Mouse (Mus musculus): ENCODE results near the gene Dock2. TPM values are rescaled to one million over a fixed set of nuclear protein-coding genes. Genes with fewer than 3 reads are reported as not detected.
A peak's percentile ranks its signal among the peaks of the same experiment; 100 is the strongest.
"Not testable (repeated sequence)": the region's sequence is repeated elsewhere in the genome, so short reads cannot be mapped to it uniquely, and the experiment has no call there.

Dock2 gene
- 2.1 and 2.5 TPM in 2 replicates for polyA plus RNA-seq (2015; fragmentation: Nextera tagmentation; extraction: Ambion mirVana)

DNA sequence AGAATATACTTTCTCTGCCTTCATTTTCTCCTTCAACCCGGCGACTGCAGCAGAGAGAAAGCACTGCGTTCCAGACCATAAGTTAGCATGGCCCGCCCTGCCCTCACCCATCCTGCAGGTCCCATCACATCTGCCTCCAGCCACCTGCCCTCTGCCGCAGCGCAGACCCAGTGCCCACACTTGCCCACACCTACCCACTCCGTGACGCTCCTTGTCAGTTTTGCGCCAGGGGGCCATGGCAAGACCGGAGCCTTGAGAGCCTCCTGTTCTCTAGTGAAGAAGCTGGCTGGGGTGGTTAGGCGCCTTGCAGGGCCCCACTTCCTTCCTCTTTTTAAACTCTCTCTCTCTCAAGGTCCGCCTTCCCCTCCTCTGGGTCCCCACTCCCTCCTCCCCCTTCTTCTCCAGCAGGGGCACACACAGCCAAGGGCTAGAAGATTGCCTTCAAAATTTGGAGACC lies at the start of gene Dock2:
Dock2 (minus strand) TSS at position 306 of the 457 bp plus-strand sequence.
- no peak within 1 kb of the TSS for H3K4me2 ChIP-seq (replicated peaks)
- H3K36me3 ChIP-seq = no peaks in the 10 kb centered on the region
- ATAC-seq (ENCODE audit: insufficient number of reproducible peaks, low FRiP score, low TSS enrichment, low read depth) = no peak
- no peaks in the 10 kb centered on the region for H3K4me1 ChIP-seq
- no peak within 1 kb of the TSS for H3K27ac ChIP-seq (replicated peaks)
- H3K9me3 ChIP-seq (replicated peaks) = no peaks in the 10 kb centered on the region
- H3K27me3 ChIP-seq = no peaks in the 10 kb centered on the region
- H3K4me3 ChIP-seq (replicated peaks) = no peak within 1 kb of the TSS
- H3K9ac ChIP-seq = no peak within 1 kb of the TSS
- 80% methylated on average over 12 of the region's 12 CpGs for WGBS

DNA sequence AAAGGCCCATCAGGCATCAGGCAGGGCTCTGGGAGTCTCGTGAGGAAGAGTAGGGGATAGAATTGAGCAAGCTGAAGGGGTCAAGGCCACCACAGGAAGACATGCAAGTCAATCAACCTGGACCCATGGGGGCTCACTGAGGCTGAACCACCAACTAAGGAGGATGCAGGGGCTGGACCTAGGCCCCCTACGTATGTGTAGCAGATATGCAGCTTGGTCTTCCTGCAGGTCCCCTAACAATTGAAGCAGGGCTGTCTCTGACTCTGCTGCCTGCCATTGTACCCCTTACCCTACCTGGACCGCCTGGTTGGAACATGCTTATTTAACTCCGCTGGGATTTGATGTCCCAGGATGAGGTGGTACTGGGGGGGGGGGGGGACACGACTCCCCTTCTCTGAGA lies 49.0 kb upstream of the Dock2 start:
- 9% methylated on average over 4 of the region's 5 CpGs for WGBS
- Histone ChIP-seq H3K4me1 (peaks cover 6% of the 10 kb centered on the region), H3K9me3 (replicated peaks) (no peaks in the 10 kb centered on the region), H3K27me3 (no peaks in the 10 kb centered on the region), H3K4me2 (replicated peaks) (peak overlapping the region; percentile 81), H3K36me3 (peaks cover 16% of the 10 kb centered on the region), H3K9ac (peak overlapping the region; percentile 60), H3K27ac (replicated peaks) (no peak overlapping the region), H3K4me3 (replicated peaks) (peak overlapping the region; percentile 74)
- ATAC-seq (ENCODE audit: insufficient number of reproducible peaks, low FRiP score, low TSS enrichment, low read depth) = no peak

GRCm38 (mm10) chr11:34827803-34828202 lies 44.1 kb upstream of the Dock2 start:
- H3K4me1 ChIP-seq = peaks cover 6% of the 10 kb centered on the region
- H3K9ac ChIP-seq = no peak overlapping the region
- peaks cover 23% of the 10 kb centered on the region for H3K36me3 ChIP-seq
- no peak overlapping the region for H3K4me3 ChIP-seq (replicated peaks)
- WGBS = 92% methylated on average over 3 of the region's 3 CpGs
- H3K27me3 ChIP-seq = no peaks in the 10 kb centered on the region
- H3K27ac ChIP-seq (replicated peaks) = no peak overlapping the region
- H3K4me2 ChIP-seq (replicated peaks) = no peak overlapping the region
- H3K9me3 ChIP-seq (replicated peaks) = no peaks in the 10 kb centered on the region
- no peak for ATAC-seq (ENCODE audit: insufficient number of reproducible peaks, low FRiP score, low TSS enrichment, low read depth)

DNA sequence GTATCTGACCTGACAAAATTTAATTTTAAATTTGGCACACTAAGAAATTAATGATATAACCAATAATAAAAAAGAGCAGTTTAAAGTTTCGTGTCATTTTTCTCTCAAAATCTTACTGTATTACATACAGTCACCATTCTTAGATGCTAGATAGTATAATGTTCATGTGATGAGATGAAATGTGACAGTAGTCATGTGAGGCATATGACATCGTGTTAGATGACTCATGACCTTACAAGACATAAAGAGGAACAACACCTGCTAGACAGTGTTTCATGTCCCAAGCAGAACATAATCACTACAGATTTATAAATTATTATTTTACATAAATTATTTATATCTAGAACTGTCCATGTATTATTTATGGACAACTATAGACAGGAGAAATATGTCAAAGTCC lies 43.2 kb upstream of the Dock2 start:
- Histone ChIP-seq H3K4me3 (replicated peaks) (no peak overlapping the region), H3K27me3 (no peaks in the 10 kb centered on the region), H3K4me2 (replicated peaks) (no peak overlapping the region), H3K4me1 (no peaks in the 10 kb centered on the region), H3K9me3 (replicated peaks) (no peaks in the 10 kb centered on the region), H3K9ac (no peak overlapping the region), H3K36me3 (peaks cover 29% of the 10 kb centered on the region), H3K27ac (replicated peaks) (no peak overlapping the region)
- no peak for ATAC-seq (ENCODE audit: insufficient number of reproducible peaks, low FRiP score, low TSS enrichment, low read depth)
- WGBS = 89% methylated on average over 2 of the region's 2 CpGs

DNA sequence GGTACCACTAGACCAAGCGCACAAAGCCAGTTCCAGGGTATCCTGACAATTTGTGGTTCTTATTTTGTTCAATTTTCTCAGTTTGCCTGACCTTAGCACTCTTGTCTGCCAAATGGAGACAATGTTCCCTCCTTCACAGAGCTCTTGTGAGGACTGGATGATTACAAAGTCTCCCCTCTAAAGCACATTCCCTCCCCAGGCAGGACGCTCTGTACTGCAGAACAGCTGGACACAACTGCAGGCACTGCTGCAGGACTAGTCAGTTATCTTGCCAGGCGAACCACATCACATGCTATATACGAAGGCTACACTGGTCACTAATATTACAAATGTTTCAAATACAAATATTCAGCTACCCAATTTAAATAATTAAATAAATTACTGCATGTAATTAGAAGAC lies 41.1 kb upstream of the Dock2 start:
- H3K27ac ChIP-seq (replicated peaks) = no peak overlapping the region
- ATAC-seq (ENCODE audit: insufficient number of reproducible peaks, low FRiP score, low TSS enrichment, low read depth) = no peak
- H3K4me3 ChIP-seq (replicated peaks) = no peak overlapping the region
- H3K27me3 ChIP-seq = no peaks in the 10 kb centered on the region
- WGBS = 91% methylated on average over 4 of the region's 4 CpGs
- H3K9me3 ChIP-seq (replicated peaks) = no peaks in the 10 kb centered on the region
- H3K4me1 ChIP-seq = no peaks in the 10 kb centered on the region
- no peak overlapping the region for H3K4me2 ChIP-seq (replicated peaks)
- no peak overlapping the region for H3K9ac ChIP-seq
- peaks cover 37% of the 10 kb centered on the region for H3K36me3 ChIP-seq

DNA sequence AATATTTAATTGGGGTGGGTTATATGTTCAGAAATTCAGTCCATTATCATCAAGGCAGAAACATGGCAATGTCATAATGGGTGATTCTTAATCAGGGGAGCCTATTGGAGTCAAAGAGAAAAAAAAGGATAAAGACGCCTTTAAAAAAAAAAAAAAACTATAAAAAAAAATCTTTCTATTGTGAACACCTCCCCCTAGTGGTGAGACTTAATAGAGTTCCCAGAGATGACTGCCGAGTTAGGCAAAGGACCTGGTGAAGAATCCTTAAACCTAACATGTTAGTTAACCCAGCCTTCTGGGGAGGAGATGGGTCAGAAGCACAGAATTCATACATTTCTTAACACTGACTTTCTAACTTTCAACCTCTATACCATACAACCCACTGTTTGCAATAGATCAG lies 31.1 kb upstream of the Dock2 start:
- Histone ChIP-seq H3K9ac (no peak overlapping the region), H3K9me3 (replicated peaks) (no peaks in the 10 kb centered on the region), H3K36me3 (peaks cover 53% of the 10 kb centered on the region), H3K4me1 (no peaks in the 10 kb centered on the region), H3K4me2 (replicated peaks) (no peak overlapping the region), H3K27me3 (no peaks in the 10 kb centered on the region), H3K27ac (replicated peaks) (no peak overlapping the region), H3K4me3 (replicated peaks) (no peak overlapping the region)
- no peak for ATAC-seq (ENCODE audit: insufficient number of reproducible peaks, low FRiP score, low TSS enrichment, low read depth)
- 9% methylated on average over 2 of the region's 2 CpGs for WGBS

DNA sequence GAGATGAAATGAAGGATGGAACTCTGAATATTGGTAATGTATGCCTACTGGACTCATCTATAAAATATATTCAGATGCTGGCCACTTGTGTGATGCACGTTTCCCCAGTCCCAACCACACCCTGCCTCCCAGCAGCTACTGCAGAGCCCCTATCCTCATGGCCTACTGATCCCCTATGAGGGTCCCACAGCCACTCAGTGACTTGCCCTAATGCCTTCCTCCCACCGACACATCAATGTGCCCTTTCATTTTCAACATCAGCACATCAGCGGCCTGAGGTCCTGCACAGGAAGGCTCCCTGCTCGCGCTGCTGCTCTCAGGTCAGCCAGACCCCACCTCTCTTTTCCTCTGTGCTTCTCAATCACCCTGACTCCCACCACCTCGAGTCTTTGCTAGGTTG lies 30.6 kb upstream of the Dock2 start:
- 87% methylated on average over 6 of the region's 6 CpGs for WGBS
- H3K36me3 ChIP-seq = peaks cover 53% of the 10 kb centered on the region

GRCm38 (mm10) chr11:34805026-34805425 lies 21.3 kb upstream of the Dock2 start:
- not testable (repeated sequence) for ATAC-seq (ENCODE audit: insufficient number of reproducible peaks, low FRiP score, low TSS enrichment, low read depth); H3K36me3 ChIP-seq; H3K27ac ChIP-seq (replicated peaks); H3K4me3 ChIP-seq (replicated peaks); H3K27me3 ChIP-seq; H3K9me3 ChIP-seq (replicated peaks); H3K4me1 ChIP-seq; H3K4me2 ChIP-seq (replicated peaks); H3K9ac ChIP-seq
- whole genome bisulfite sequencing = 80% methylated on average over 4 of the region's 4 CpGs

More for the DNA sequence above, 30.6 kb upstream of the Dock2 start:
- H3K9me3 ChIP-seq (replicated peaks) = no peaks in the 10 kb centered on the region
- no peak overlapping the region for H3K4me3 ChIP-seq (replicated peaks)
- no peaks in the 10 kb centered on the region for H3K27me3 ChIP-seq
- H3K9ac ChIP-seq = no peak overlapping the region
- no peaks in the 10 kb centered on the region for H3K4me1 ChIP-seq
- no peak overlapping the region for H3K4me2 ChIP-seq (replicated peaks)
- no peak overlapping the region for H3K27ac ChIP-seq (replicated peaks)
- no peak for ATAC-seq (ENCODE audit: insufficient number of reproducible peaks, low FRiP score, low TSS enrichment, low read depth)

DNA sequence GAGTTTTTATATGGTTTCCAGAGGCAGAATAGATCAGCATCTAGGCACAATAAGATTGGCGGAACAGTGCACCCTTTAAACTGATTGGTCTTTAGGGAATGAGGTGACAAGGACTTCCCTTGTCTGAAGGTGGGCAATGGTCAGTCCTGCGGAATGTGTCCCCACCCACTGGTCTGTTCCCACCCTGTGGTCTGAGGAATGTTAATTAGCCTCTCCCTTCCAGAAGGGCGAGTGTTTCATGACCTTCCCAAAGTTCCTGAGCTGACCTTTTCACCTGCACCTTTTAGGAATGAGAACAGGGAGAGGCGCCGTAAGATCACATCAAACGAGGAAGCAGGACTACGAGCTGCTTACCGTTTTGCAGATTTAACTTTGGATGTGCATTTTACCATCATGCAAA lies 14.4 kb upstream of the Dock2 start:
- not testable (repeated sequence) for H3K27me3 ChIP-seq; ATAC-seq (ENCODE audit: insufficient number of reproducible peaks, low FRiP score, low TSS enrichment, low read depth); H3K36me3 ChIP-seq; H3K4me2 ChIP-seq (replicated peaks); H3K27ac ChIP-seq (replicated peaks); H3K4me1 ChIP-seq; H3K9me3 ChIP-seq (replicated peaks); H3K9ac ChIP-seq; H3K4me3 ChIP-seq (replicated peaks)
- WGBS = 50% methylated on average over 8 of the region's 8 CpGs

GRCm38 (mm10) chr11:34796097-34796496 lies 12.4 kb upstream of the Dock2 start:
- no peak for ATAC-seq (ENCODE audit: insufficient number of reproducible peaks, low FRiP score, low TSS enrichment, low read depth)
- WGBS = 29% methylated on average over 4 of the region's 4 CpGs
- H3K9ac ChIP-seq = no peak overlapping the region

GRCm38 (mm10) chr11:34791872-34792271 lies 8.2 kb upstream of the Dock2 start:
- ATAC-seq (ENCODE audit: insufficient number of reproducible peaks, low FRiP score, low TSS enrichment, low read depth) = no peak
- no peaks in the 10 kb centered on the region for H3K4me1 ChIP-seq
- WGBS = 58% methylated on average over 8 of the region's 8 CpGs

More at GRCm38 (mm10) chr11:34796097-34796496, 12.4 kb upstream of the Dock2 start:
- no peaks in the 10 kb centered on the region for H3K4me1 ChIP-seq
- H3K27me3 ChIP-seq = no peaks in the 10 kb centered on the region
- H3K36me3 ChIP-seq = no peaks in the 10 kb centered on the region
- H3K4me2 ChIP-seq (replicated peaks) = no peak overlapping the region
- H3K4me3 ChIP-seq (replicated peaks) = no peak overlapping the region
- no peaks in the 10 kb centered on the region for H3K9me3 ChIP-seq (replicated peaks)
- H3K27ac ChIP-seq (replicated peaks) = no peak overlapping the region

DNA sequence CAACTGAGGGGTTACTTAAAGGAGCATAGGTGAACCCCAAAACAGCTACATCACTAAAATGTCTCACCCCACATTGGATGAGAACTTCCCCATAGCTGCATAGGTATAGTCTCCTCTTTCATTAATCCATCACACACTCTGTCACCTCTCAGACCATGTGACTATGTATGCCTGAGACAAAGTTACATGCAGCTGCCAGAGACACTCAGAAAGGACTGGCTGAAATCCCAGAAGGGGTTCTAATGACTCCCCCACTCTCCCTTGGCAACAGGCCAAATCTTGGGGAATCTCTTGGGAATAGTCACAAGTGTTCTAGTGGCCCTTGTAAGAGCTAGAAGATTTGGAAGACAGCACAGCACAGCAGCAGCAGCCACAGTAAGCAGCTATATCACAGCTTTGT lies 1.2 kb upstream of the Dock2 start:
- no peak overlapping the region for H3K9ac ChIP-seq
- no peak for ATAC-seq (ENCODE audit: insufficient number of reproducible peaks, low FRiP score, low TSS enrichment, low read depth)
- H3K4me2 ChIP-seq (replicated peaks) = no peak overlapping the region
- no peaks in the 10 kb centered on the region for H3K4me1 ChIP-seq
- H3K36me3 ChIP-seq = no peaks in the 10 kb centered on the region
- H3K27ac ChIP-seq (replicated peaks) = no peak overlapping the region
- H3K27me3 ChIP-seq = no peaks in the 10 kb centered on the region
- H3K9me3 ChIP-seq (replicated peaks) = no peaks in the 10 kb centered on the region
- no peak overlapping the region for H3K4me3 ChIP-seq (replicated peaks)

More at GRCm38 (mm10) chr11:34791872-34792271, 8.2 kb upstream of the Dock2 start:
- Histone ChIP-seq H3K9ac (no peak overlapping the region), H3K27me3 (no peaks in the 10 kb centered on the region), H3K36me3 (no peaks in the 10 kb centered on the region), H3K4me3 (replicated peaks) (no peak overlapping the region), H3K27ac (replicated peaks) (no peak overlapping the region), H3K4me2 (replicated peaks) (no peak overlapping the region), H3K9me3 (replicated peaks) (no peaks in the 10 kb centered on the region)
